Mouse (Mus musculus): Measurements from ENCODE around the gene Zdhhc19. TPM values are rescaled to one million over a fixed set of nuclear protein-coding genes. Genes with fewer than 3 reads are reported as not detected.

Gene Zdhhc19
- polyA plus RNA-seq (2014; fragmentation: Illumina TruSeq; extraction: RNeasy Lipid Tissue Mini Kit (QIAGEN cat#74804)) = not detected

GRCm38 (mm10) chr16:32495965-32496364, at the start of gene Zdhhc19:
TSS of gene Zdhhc19 (plus strand) at chr16:32496265.

GRCm38 (mm10) chr16:32487234-32488111, 8.6 kb upstream of the Zdhhc19 start, which contains the start of gene Slc51a:
TSS of gene Slc51a (minus strand) at chr16:32487879.

GRCm38 (mm10) chr16:32608712-32609400, 112.8 kb downstream of the Zdhhc19 start, which contains the start of gene Tfrc:
TSS of gene Tfrc (plus strand) at chr16:32608920.

Other genes starting within 250 kb of the Zdhhc19 start
- 51.2 TPM for gene Fbxo45, start 249.1 kb upstream of the Zdhhc19 start, polyA plus RNA-seq (2014; fragmentation: Illumina TruSeq; extraction: RNeasy Lipid Tissue Mini Kit (QIAGEN cat#74804))
- 6.6 TPM for gene Wdr53, start 249.0 kb upstream of the Zdhhc19 start, polyA plus RNA-seq (2014; fragmentation: Illumina TruSeq; extraction: RNeasy Lipid Tissue Mini Kit (QIAGEN cat#74804))
- gene Smco1, start 224.8 kb upstream of the Zdhhc19 start, polyA plus RNA-seq (2014; fragmentation: Illumina TruSeq; extraction: RNeasy Lipid Tissue Mini Kit (QIAGEN cat#74804)) = not detected
- 65.1 TPM for gene Rnf168, start 218.8 kb upstream of the Zdhhc19 start, polyA plus RNA-seq (2014; fragmentation: Illumina TruSeq; extraction: RNeasy Lipid Tissue Mini Kit (QIAGEN cat#74804))
- gene Ubxn7, start 164.0 kb upstream of the Zdhhc19 start, polyA plus RNA-seq (2014; fragmentation: Illumina TruSeq; extraction: RNeasy Lipid Tissue Mini Kit (QIAGEN cat#74804)) = 97.0 TPM
- gene Tm4sf19, start 95.8 kb upstream of the Zdhhc19 start, polyA plus RNA-seq (2014; fragmentation: Illumina TruSeq; extraction: RNeasy Lipid Tissue Mini Kit (QIAGEN cat#74804)) = not detected
- gene Tctex1d2, start 76.6 kb upstream of the Zdhhc19 start, polyA plus RNA-seq (2014; fragmentation: Illumina TruSeq; extraction: RNeasy Lipid Tissue Mini Kit (QIAGEN cat#74804)) = 41.7 TPM
- gene Pcyt1a, start 65.3 kb upstream of the Zdhhc19 start, polyA plus RNA-seq (2014; fragmentation: Illumina TruSeq; extraction: RNeasy Lipid Tissue Mini Kit (QIAGEN cat#74804)) = 45.4 TPM
- not detected for gene Slc51a, start 8.4 kb upstream of the Zdhhc19 start, polyA plus RNA-seq (2014; fragmentation: Illumina TruSeq; extraction: RNeasy Lipid Tissue Mini Kit (QIAGEN cat#74804))
- 56.9 TPM for gene Tfrc, start 112.7 kb downstream of the Zdhhc19 start, polyA plus RNA-seq (2014; fragmentation: Illumina TruSeq; extraction: RNeasy Lipid Tissue Mini Kit (QIAGEN cat#74804))
- gene Tnk2, start 147.6 kb downstream of the Zdhhc19 start, polyA plus RNA-seq (2014; fragmentation: Illumina TruSeq; extraction: RNeasy Lipid Tissue Mini Kit (QIAGEN cat#74804)) = 0.77 TPM
- gene Muc4, start 239.6 kb downstream of the Zdhhc19 start, polyA plus RNA-seq (2014; fragmentation: Illumina TruSeq; extraction: RNeasy Lipid Tissue Mini Kit (QIAGEN cat#74804)) = 0.14 TPM